ENCODE assay signal across 8 mouse cellular contexts in the genomic region with DNA sequence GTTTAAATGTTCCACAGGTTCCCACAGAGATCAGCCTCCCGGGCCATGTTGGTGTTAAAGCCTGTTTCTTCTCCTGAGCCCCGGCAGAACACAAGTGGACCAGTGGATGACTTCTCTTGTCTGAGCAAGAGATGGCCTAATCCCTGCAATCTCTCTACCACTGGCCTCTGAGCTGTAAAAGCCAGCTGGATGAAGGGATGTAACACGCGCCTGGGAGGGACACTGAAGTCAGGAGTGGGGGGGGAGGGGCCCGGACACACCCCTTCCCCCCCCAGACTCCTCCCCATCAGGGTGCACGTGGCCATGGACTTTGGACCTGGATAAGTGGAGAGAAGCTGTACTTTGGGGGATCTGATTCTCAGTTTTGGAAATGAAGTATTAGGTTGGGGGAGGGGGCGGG. TPM values are rescaled to one million over a fixed set of nuclear protein-coding genes. Genes with fewer than 3 reads are reported as not detected.
A peak's percentile ranks its signal among the peaks of the same experiment; 100 is the strongest.
DNase-seq lines count a peak whose midpoint lies in the region; ATAC-seq lines count a peak whose summit lies in the region.

No protein-coding gene starts in this region.

- peak overlapping the region; percentile 95 for H3K4me3 ChIP-seq in megakaryocyte, embryonic 14.5 days (replicated peaks)
- H3K4me3 ChIP-seq in hindbrain, embryonic 10.5 days, result peak overlapping the region; percentile 67
- H3K4me3 ChIP-seq in limb, embryonic 13.5 days, result peak overlapping the region; percentile 54
- peak overlapping the region; percentile 54 for H3K4me3 ChIP-seq in neural tube, embryonic 13.5 days

- 17% methylated on average over 7 of the region's 7 CpGs for WGBS in hindbrain, embryonic 10.5 days
- 15% methylated on average over 7 of the region's 7 CpGs for WGBS in limb, embryonic 13.5 days
- WGBS in neural tube, embryonic 13.5 days, result 25% methylated on average over 7 of the region's 7 CpGs

- no peaks in the 10 kb centered on the region for H3K27me3 ChIP-seq in megakaryocyte, embryonic 14.5 days (replicated peaks)
- H3K27me3 ChIP-seq in hindbrain, embryonic 10.5 days (ENCODE audit: insufficient read depth, poor library complexity, severe bottlenecking), result no peaks in the 10 kb centered on the region
- H3K27me3 ChIP-seq in limb, embryonic 13.5 days, result no peaks in the 10 kb centered on the region
- H3K27me3 ChIP-seq in neural tube, embryonic 13.5 days, result no peaks in the 10 kb centered on the region

- peaks cover 85% of the 10 kb centered on the region for H3K4me1 ChIP-seq in megakaryocyte, embryonic 14.5 days
- H3K4me1 ChIP-seq in hindbrain, embryonic 10.5 days (replicated peaks), result peaks cover 52% of the 10 kb centered on the region
- peaks cover 44% of the 10 kb centered on the region for H3K4me1 ChIP-seq in limb, embryonic 13.5 days
- peaks cover 43% of the 10 kb centered on the region for H3K4me1 ChIP-seq in neural tube, embryonic 13.5 days (replicated peaks)

- H3K9me3 ChIP-seq in megakaryocyte, embryonic 14.5 days, result no peaks in the 10 kb centered on the region
- H3K9me3 ChIP-seq in hindbrain, embryonic 10.5 days, result no peaks in the 10 kb centered on the region
- no peaks in the 10 kb centered on the region for H3K9me3 ChIP-seq in limb, embryonic 13.5 days
- no peaks in the 10 kb centered on the region for H3K9me3 ChIP-seq in neural tube, embryonic 13.5 days

- H3K4me2 ChIP-seq in limb, embryonic 13.5 days (replicated peaks), result peak overlapping the region; percentile 70
- peak overlapping the region; percentile 63 for H3K4me2 ChIP-seq in neural tube, embryonic 13.5 days

- no peak for ATAC-seq in megakaryocyte, adult 5-6 weeks (ENCODE audit: poor library complexity, severe bottlenecking)
- no peak for ATAC-seq in limb, embryonic 13.5 days (ENCODE audit: low FRiP score, low read depth)
- ATAC-seq in neural tube, embryonic 13.5 days (ENCODE audit: low read depth), result no peak

- H3K36me3 ChIP-seq in megakaryocyte, embryonic 14.5 days (replicated peaks; ENCODE audit: low read length), result no peaks in the 10 kb centered on the region
- H3K36me3 ChIP-seq in hindbrain, embryonic 10.5 days, result no peaks in the 10 kb centered on the region
- no peaks in the 10 kb centered on the region for H3K36me3 ChIP-seq in limb, embryonic 13.5 days
- no peaks in the 10 kb centered on the region; the same call in 1 of the 2 replicates for H3K36me3 ChIP-seq in neural tube, embryonic 13.5 days

- peak; percentile 50 to 78 for DNase-seq in adrenal gland, postnatal 36 days
- DNase-seq in hindbrain, embryonic 10.5 days (ENCODE audit: low spot score), result no peak
- no peak for DNase-seq in T-cell, adult 2 months (ENCODE audit: low spot score)
- DNase-seq in frontal cortex, postnatal 14 days (ENCODE audit: low spot score in 2 of 2), result no peak

- no peak overlapping the region for H3K9ac ChIP-seq in limb, embryonic 13.5 days
- H3K9ac ChIP-seq in neural tube, embryonic 13.5 days, result peak overlapping the region; percentile 76

- H3K27ac ChIP-seq in hindbrain, embryonic 10.5 days, result peak overlapping the region; percentile 89
- no peak overlapping the region for H3K27ac ChIP-seq in limb, embryonic 13.5 days
- H3K27ac ChIP-seq in neural tube, embryonic 13.5 days (replicated peaks), result peak overlapping the region; percentile 92; the same call in 1 of the 2 replicates

RNA-seq across cellular contexts. Expression of gene Mgat1, which starts 1.2 kb away (rescaled TPM):
- 64.1 and 65.8 TPM in 2 replicates for polyA plus RNA-seq in megakaryocyte, embryonic 14.5 days (2012; ENCODE audit: insufficient read depth, low replicate concordance)
- 33.6 and 36.0 TPM in 2 replicates for total RNA-seq in megakaryocyte, adult 5-6 weeks (2015)
- 42.6 and 42.9 TPM in 2 replicates for total RNA-seq in megakaryocyte, adult 5-6 weeks (2017)
- total RNA-seq in adrenal gland, postnatal 36 days (2021), result 100 to 1,000 TPM; 113 to 135 TPM
- polyA plus RNA-seq in hindbrain, embryonic 10.5 days (2016; fragmentation: Nextera tagmentation; extraction: Ambion mirVana), result 39.9 and 43.2 TPM in 2 replicates
- polyA plus RNA-seq in limb, embryonic 13.5 days (2015; fragmentation: Nextera tagmentation; extraction: Ambion mirVana), result 56.3 and 60.7 TPM in 2 replicates
- polyA plus RNA-seq in neural tube, embryonic 13.5 days (2015; fragmentation: Nextera tagmentation; extraction: Ambion mirVana), result 28.8 and 32.4 TPM in 2 replicates

RNA-seq across cellular contexts. Expression of gene Olfr1393, which starts 32.9 kb away (rescaled TPM):
- polyA plus RNA-seq in megakaryocyte, embryonic 14.5 days (2012; ENCODE audit: insufficient read depth, low replicate concordance), result not detected in 2 replicates
- total RNA-seq in megakaryocyte, adult 5-6 weeks (2015), result not detected in 2 replicates
- total RNA-seq in megakaryocyte, adult 5-6 weeks (2017), result not detected in 2 replicates
- not detected for total RNA-seq in adrenal gland, postnatal 36 days (2021)
- not detected in 2 replicates for polyA plus RNA-seq in hindbrain, embryonic 10.5 days (2016; fragmentation: Nextera tagmentation; extraction: Ambion mirVana)
- not detected in 2 replicates for polyA plus RNA-seq in limb, embryonic 13.5 days (2015; fragmentation: Nextera tagmentation; extraction: Ambion mirVana)
- polyA plus RNA-seq in neural tube, embryonic 13.5 days (2015; fragmentation: Nextera tagmentation; extraction: Ambion mirVana), result not detected in 2 replicates

RNA-seq across cellular contexts. Expression of gene Olfr1392, which starts 39.9 kb away (rescaled TPM):
- not detected in 2 replicates for polyA plus RNA-seq in megakaryocyte, embryonic 14.5 days (2012; ENCODE audit: insufficient read depth, low replicate concordance)
- total RNA-seq in megakaryocyte, adult 5-6 weeks (2015), result 0.84 TPM in 1 of 2 replicates, not detected in the other
- not detected in 2 replicates for total RNA-seq in megakaryocyte, adult 5-6 weeks (2017)
- not detected for total RNA-seq in adrenal gland, postnatal 36 days (2021)
- polyA plus RNA-seq in hindbrain, embryonic 10.5 days (2016; fragmentation: Nextera tagmentation; extraction: Ambion mirVana), result 0.10 TPM in 1 of 2 replicates, not detected in the other
- 0.06 TPM in 1 of 2 replicates, not detected in the other for polyA plus RNA-seq in limb, embryonic 13.5 days (2015; fragmentation: Nextera tagmentation; extraction: Ambion mirVana)
- polyA plus RNA-seq in neural tube, embryonic 13.5 days (2015; fragmentation: Nextera tagmentation; extraction: Ambion mirVana), result not detected in 2 replicates

RNA-seq across cellular contexts. Expression of gene Zfp62, which starts 42.1 kb away (rescaled TPM):
- polyA plus RNA-seq in megakaryocyte, embryonic 14.5 days (2012; ENCODE audit: insufficient read depth, low replicate concordance), result 1.5 TPM in 1 of 2 replicates, not detected in the other
- 46.3 and 59.7 TPM in 2 replicates for total RNA-seq in megakaryocyte, adult 5-6 weeks (2015)
- 59.0 and 80.3 TPM in 2 replicates for total RNA-seq in megakaryocyte, adult 5-6 weeks (2017)
- 10 to 100 TPM; 29.7 to 33.3 TPM for total RNA-seq in adrenal gland, postnatal 36 days (2021)
- polyA plus RNA-seq in hindbrain, embryonic 10.5 days (2016; fragmentation: Nextera tagmentation; extraction: Ambion mirVana), result 28.7 and 43.2 TPM in 2 replicates
- polyA plus RNA-seq in limb, embryonic 13.5 days (2015; fragmentation: Nextera tagmentation; extraction: Ambion mirVana), result 44.5 and 48.8 TPM in 2 replicates
- 44.5 and 50.0 TPM in 2 replicates for polyA plus RNA-seq in neural tube, embryonic 13.5 days (2015; fragmentation: Nextera tagmentation; extraction: Ambion mirVana)

RNA-seq across cellular contexts. Expression of gene Btnl9, which starts 58.2 kb away (rescaled TPM):
- polyA plus RNA-seq in megakaryocyte, embryonic 14.5 days (2012; ENCODE audit: insufficient read depth, low replicate concordance), result 7.0 and 7.1 TPM in 2 replicates
- 1.6 and 1.7 TPM in 2 replicates for total RNA-seq in megakaryocyte, adult 5-6 weeks (2015)
- 2.3 and 4.2 TPM in 2 replicates for total RNA-seq in megakaryocyte, adult 5-6 weeks (2017)
- 10 to 100 TPM; 20.0 to 48.6 TPM for total RNA-seq in adrenal gland, postnatal 36 days (2021)
- polyA plus RNA-seq in hindbrain, embryonic 10.5 days (2016; fragmentation: Nextera tagmentation; extraction: Ambion mirVana), result 0.22 TPM in 1 of 2 replicates, not detected in the other
- polyA plus RNA-seq in limb, embryonic 13.5 days (2015; fragmentation: Nextera tagmentation; extraction: Ambion mirVana), result 1.0 and 1.5 TPM in 2 replicates
- 0.10 and 0.33 TPM in 2 replicates for polyA plus RNA-seq in neural tube, embryonic 13.5 days (2015; fragmentation: Nextera tagmentation; extraction: Ambion mirVana)

Comparison
In these comparisons a context has a peak if more than half of its experiments do, and no peak if none do; other contexts are left out.
1. DNase-seq: peak in adrenal gland, postnatal 36 days (2 of 2); none in hindbrain, embryonic 10.5 days (single experiment), T-cell, adult 2 months (single experiment) and frontal cortex, postnatal 14 days (0 of 2).
2. Peak in every context shown above with its lines, with median percentiles within 50 percentile points of each other: H3K4me3 ChIP-seq.